Mouse (Mus musculus): Measurements from ENCODE around the gene Gm17359. TPM values are rescaled to one million over a fixed set of nuclear protein-coding genes. Genes with fewer than 3 reads are reported as not detected.

Gene Gm17359
- polyA plus RNA-seq, 1 experiment from 2014 or later, result not detected

DNA sequence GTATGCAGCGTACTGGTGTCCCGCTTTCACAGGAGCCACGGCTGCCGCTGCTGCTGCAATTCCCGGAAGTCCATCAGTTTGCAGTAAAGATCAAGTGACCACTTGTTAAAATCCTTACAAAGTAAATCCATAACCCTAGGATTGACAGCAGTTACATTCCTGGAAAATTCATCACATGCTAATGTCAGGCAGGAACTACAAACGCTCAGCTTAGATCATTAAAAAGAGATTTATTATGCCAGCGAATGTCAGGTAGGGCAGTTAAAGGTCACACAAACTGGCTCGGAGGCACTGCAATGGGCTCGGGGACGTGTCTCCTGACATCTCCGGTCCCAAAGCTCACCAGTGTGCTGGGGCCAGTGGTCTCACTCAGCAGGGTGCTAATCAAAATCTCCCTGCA is 119.3 kb downstream of the Gm17359 start:
- H3K27me3 ChIP-seq, result no peaks in the 10 kb centered on the region
- ATAC-seq, result no peak
- H3K4me2 ChIP-seq, result no peak overlapping the region
- H3K9ac ChIP-seq, result no peak overlapping the region
- no peak overlapping the region for H3K27ac ChIP-seq
- H3K4me3 ChIP-seq, result no peak overlapping the region
- peaks cover 24% of the 10 kb centered on the region for H3K36me3 ChIP-seq (ENCODE audit: poor library complexity, severe bottlenecking)
- WGBS, result 83% methylated on average over 11 of the region's 11 CpGs
- no peaks in the 10 kb centered on the region for H3K9me3 ChIP-seq (replicated peaks)
- H3K4me1 ChIP-seq, result peaks cover 13% of the 10 kb centered on the region

DNA sequence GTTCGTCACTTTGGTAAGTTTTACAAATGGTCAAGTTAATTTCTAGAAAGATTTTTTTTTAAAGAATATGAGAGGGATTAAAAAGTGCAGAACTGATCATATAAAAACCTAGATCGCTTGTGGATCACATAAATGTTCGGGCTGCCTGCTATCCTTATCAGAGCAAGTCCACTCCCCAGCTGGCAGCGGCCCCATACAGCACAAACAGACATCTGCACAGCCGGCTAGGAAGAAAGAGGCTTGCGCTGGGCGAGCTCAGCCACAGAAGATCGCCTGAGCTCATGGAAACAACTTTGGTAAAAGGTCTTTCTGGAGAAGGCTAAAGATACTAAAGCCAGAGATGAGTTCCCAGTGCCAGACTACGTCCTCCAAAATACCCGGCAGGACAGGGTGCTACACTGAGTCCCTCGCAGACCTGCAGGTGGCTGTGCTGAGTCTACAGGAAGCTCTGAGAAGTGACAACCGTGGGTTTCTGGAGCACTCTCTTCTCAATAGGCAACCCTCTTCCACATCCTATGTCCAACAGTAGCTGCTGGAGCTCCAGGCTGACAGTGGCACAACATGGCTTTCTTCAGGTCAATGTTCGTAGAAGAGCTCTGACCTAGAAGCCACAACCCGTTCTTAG is 122.3 kb downstream of the Gm17359 start:
- WGBS, result 93% methylated on average over 14 of the region's 14 CpGs
- no peak for ATAC-seq
- peaks cover 37% of the 10 kb centered on the region for H3K36me3 ChIP-seq (ENCODE audit: poor library complexity, severe bottlenecking)
- no peak overlapping the region for H3K27ac ChIP-seq
- no peak overlapping the region for H3K4me2 ChIP-seq
- 0 out of 2 replicates have a peak, but pooled peaks cover 4% of the 10 kb centered on the region for H3K4me1 ChIP-seq
- H3K9me3 ChIP-seq (replicated peaks), result no peaks in the 10 kb centered on the region
- no peaks in the 10 kb centered on the region for H3K27me3 ChIP-seq
- H3K4me3 ChIP-seq, result no peak overlapping the region
- no peak overlapping the region for H3K9ac ChIP-seq

DNA sequence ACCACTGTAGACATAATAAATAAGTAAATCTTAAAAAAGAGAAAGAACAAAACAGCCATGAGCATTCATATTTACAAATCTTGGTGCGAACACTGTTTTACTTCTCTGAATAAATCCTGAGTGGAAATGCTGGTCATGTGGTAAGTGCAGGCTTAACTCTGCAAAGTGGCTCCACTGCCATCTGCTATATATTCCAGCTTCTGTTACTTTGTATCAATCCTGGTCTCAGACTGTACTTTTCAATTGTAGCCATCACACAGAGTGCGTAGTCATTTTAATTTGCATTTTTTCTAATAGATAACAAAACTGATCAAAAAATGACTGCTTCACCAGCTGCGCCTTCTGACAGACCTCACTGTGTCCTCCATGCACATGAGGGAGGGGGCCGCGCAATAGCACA is 133.0 kb downstream of the Gm17359 start:
- Histone ChIP-seq H3K27me3 (no peaks in the 10 kb centered on the region), H3K9ac (no peak overlapping the region), H3K27ac (no peak overlapping the region), H3K36me3 (ENCODE audit: poor library complexity, severe bottlenecking) (peaks cover 30% of the 10 kb centered on the region), H3K4me1 (peaks cover 3% of the 10 kb centered on the region; the same call in 1 of the 2 replicates), H3K4me3 (no peak overlapping the region), H3K4me2 (no peak overlapping the region), H3K9me3 (replicated peaks) (no peaks in the 10 kb centered on the region)
- ATAC-seq, result no peak
- WGBS, result 96% methylated on average over 5 of the region's 5 CpGs

DNA sequence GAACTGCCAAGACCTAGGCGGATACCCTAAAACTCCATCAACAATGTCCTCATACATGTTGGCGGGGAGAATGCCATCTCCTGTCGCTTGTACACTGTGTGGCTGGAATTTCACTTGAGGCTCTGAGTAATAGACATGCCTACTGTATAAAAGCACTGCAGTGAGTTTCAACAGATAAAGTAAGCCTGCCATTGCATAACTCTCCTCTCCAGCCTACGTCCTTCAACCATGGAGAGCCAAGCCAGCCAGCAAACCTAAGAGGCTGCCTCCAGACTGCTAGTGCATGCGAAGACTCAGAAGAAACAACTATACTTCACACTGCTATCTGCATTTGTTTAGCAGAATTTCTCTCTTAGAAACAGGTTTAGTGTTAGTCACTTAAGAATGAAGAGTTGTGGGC is 135.9 kb downstream of the Gm17359 start:
- no peak for ATAC-seq
- Histone ChIP-seq H3K4me1 (peaks cover 15% of the 10 kb centered on the region), H3K27me3 (no peaks in the 10 kb centered on the region), H3K36me3 (ENCODE audit: poor library complexity, severe bottlenecking) (peaks cover 22% of the 10 kb centered on the region; the same call in 1 of the 2 replicates), H3K9me3 (replicated peaks) (no peaks in the 10 kb centered on the region), H3K4me3 (no peak overlapping the region), H3K9ac (no peak overlapping the region), H3K4me2 (no peak overlapping the region), H3K27ac (no peak overlapping the region)
- 95% methylated on average over 5 of the region's 5 CpGs for WGBS

DNA sequence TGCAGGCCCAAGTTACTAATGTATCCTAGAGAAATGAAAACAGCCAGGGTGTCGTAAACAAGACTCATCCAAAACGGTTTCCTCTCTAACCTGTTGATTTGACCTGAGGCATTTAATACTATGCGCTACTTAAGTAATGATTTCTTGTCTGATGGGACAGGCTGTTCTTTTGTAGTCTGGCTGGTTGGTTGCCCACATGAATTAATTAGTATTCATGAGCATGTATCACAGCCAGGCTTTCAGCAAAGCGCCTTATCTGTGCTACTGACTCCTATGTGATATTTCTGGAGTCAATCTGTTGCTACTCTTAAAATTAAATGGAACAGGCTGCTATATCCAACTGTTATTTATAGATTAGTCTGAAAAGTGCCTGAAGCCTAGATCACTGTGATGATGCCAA is 138.4 kb downstream of the Gm17359 start:
- no peak overlapping the region for H3K27ac ChIP-seq
- H3K4me2 ChIP-seq, result no peak overlapping the region
- H3K36me3 ChIP-seq (ENCODE audit: poor library complexity, severe bottlenecking), result peaks cover 25% of the 10 kb centered on the region
- no peak overlapping the region for H3K9ac ChIP-seq
- H3K4me3 ChIP-seq, result no peak overlapping the region
- peaks cover 15% of the 10 kb centered on the region for H3K4me1 ChIP-seq
- ATAC-seq, result peak; percentile 87
- no peaks in the 10 kb centered on the region for H3K9me3 ChIP-seq (replicated peaks)
- 39% methylated on average over 4 of the region's 4 CpGs for WGBS
- H3K27me3 ChIP-seq, result no peaks in the 10 kb centered on the region

DNA sequence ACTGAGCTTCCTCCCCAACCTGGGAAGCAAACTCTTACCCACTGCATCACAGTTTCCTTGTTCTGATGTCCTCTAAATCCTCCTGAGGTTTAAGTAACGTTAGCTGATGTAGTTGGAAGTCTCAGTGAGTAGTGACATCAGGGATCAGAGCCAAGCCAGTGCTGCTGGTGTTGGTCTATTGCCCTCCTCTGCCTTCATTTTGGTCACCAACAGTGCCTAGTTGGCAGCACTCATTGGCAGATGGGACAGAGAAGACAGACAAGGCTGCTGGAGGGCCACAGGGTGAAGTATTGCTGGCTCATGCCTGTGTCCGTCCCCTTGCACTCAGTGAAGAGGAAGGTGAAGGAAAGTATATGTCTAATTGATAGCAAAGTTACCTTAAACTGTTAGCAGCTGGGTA is 139.5 kb downstream of the Gm17359 start:
- H3K27me3 ChIP-seq, result no peaks in the 10 kb centered on the region
- ATAC-seq, result no peak
- no peak overlapping the region for H3K9ac ChIP-seq
- H3K9me3 ChIP-seq (replicated peaks), result no peaks in the 10 kb centered on the region
- H3K36me3 ChIP-seq (ENCODE audit: poor library complexity, severe bottlenecking), result peaks cover 36% of the 10 kb centered on the region
- 87% methylated on average over 2 of the region's 2 CpGs for WGBS
- H3K4me1 ChIP-seq, result peaks cover 15% of the 10 kb centered on the region
- H3K4me3 ChIP-seq, result no peak overlapping the region
- no peak overlapping the region for H3K4me2 ChIP-seq
- no peak overlapping the region for H3K27ac ChIP-seq

DNA sequence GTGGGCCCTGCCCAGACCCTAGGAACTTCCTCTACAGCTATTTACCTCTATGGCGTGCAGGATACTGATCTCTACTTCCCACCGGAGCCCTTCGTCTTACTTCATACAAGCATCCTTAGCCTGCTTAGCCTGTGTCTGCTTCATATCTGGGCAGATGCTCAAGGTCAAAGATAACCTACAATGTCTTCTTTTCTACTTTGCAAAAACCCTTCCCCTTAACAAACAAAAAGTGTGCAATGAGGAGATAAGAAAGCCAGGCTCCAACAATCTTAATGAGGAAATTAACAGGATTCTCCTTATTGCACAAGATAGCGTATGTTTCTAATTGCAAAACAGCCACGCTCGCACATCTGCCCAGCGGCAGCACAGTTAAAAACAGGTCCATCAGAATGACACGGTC is 141.9 kb downstream of the Gm17359 start:
- Histone ChIP-seq H3K4me3 (no peak overlapping the region), H3K4me2 (no peak overlapping the region), H3K27ac (no peak overlapping the region), H3K27me3 (no peaks in the 10 kb centered on the region), H3K9me3 (replicated peaks) (0 out of 2 replicates have a peak, but pooled peaks cover 4% of the 10 kb centered on the region), H3K36me3 (ENCODE audit: poor library complexity, severe bottlenecking) (peaks cover 47% of the 10 kb centered on the region), H3K4me1 (peaks cover 15% of the 10 kb centered on the region), H3K9ac (no peak overlapping the region)
- no peak for ATAC-seq
- 94% methylated on average over 8 of the region's 8 CpGs for WGBS

DNA sequence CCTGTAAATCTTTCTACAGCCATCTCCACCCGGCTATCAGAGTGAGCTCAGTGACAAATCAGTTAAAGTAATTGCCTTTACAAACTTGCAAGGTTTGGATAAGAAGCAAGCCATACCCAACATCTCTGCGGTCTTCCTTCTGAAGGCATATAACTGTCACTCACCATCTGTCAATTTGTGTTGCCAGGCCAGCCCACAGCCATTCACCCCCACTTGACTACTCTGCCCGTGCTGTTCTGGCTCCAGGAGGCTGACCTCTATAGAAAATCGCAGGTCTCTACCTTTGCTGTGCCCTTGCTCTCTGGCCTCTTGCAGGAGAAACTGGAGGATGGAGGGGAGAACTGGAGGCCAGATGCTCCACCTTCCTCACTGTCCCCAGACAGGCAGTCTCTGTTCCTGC is 142.4 kb downstream of the Gm17359 start:
- ATAC-seq, result no peak
- Histone ChIP-seq H3K27me3 (no peaks in the 10 kb centered on the region), H3K9me3 (replicated peaks) (0 out of 2 replicates have a peak, but pooled peaks cover 8% of the 10 kb centered on the region), H3K27ac (no peak overlapping the region), H3K36me3 (ENCODE audit: poor library complexity, severe bottlenecking) (peaks cover 50% of the 10 kb centered on the region), H3K4me3 (no peak overlapping the region), H3K9ac (no peak overlapping the region), H3K4me2 (no peak overlapping the region), H3K4me1 (peaks cover 15% of the 10 kb centered on the region)
- 89% methylated on average over 4 of the region's 4 CpGs for WGBS

DNA sequence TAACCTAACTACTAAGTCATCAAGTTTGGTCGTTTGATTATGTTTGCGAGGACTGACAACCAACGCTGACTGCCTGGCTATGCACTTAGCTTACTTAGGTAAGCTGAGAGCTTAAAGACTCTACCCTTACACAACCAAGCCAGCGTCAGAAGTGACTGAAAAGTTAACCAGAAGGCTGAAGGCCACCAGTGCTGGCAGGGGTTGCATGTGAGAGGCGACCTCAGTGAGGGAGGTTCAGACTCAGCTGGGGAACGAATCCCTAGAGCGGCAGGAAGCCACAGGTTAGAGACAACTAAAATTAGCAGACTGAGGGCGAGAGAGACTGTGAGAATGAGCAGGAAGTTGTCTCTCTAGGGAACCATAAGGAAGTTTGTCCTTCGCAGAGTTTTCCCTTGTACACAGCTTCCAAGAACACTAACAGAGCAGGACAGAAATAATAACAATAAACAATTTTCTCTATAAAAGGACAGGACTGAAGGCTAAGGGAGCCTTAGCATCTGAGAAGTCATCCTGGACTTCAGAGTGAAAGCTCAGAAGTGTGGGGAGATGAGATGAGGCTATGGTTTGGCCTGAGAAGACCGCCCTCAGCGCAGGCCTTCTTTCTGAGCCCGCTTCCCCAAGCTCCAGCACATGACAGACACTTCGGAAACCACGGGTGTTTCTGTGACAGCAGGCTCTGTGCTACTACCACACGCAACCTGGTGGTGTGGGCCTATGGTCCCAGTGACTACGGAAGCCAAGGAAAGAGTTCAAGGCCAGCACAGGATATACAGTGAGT is 148.0 kb downstream of the Gm17359 start:
- H3K27ac ChIP-seq, result no peak overlapping the region
- no peak overlapping the region for H3K9ac ChIP-seq
- H3K9me3 ChIP-seq (replicated peaks), result 0 out of 2 replicates have a peak, but pooled peaks cover 11% of the 10 kb centered on the region
- H3K4me1 ChIP-seq, result no peaks in the 10 kb centered on the region
- peaks cover 80% of the 10 kb centered on the region for H3K36me3 ChIP-seq (ENCODE audit: poor library complexity, severe bottlenecking)
- H3K27me3 ChIP-seq, result no peaks in the 10 kb centered on the region
- H3K4me2 ChIP-seq, result no peak overlapping the region
- ATAC-seq, result no peak
- WGBS, result 92% methylated on average over 16 of the region's 16 CpGs
- no peak overlapping the region for H3K4me3 ChIP-seq

DNA sequence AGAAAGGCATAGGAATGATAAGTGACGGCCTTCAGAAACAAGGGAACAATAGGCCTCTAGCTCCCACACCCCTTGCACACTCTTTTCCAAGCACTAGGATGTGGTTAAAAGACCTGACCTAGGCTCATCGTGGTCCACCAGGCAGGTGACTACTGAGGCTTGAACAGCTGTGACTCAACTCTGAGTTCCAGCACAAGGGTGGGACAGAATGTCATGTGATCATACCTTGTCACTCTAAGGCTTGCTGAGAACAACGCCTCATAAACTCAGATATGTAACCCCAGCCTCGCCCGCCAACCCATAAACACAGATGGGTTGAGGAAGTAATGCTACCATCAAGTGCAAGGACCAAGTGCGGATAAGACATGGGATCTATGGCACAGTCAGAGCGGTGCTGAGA is 151.6 kb downstream of the Gm17359 start:
- Histone ChIP-seq H3K4me3 (no peak overlapping the region), H3K4me1 (no peaks in the 10 kb centered on the region), H3K9me3 (replicated peaks) (0 out of 2 replicates have a peak, but pooled peaks cover 11% of the 10 kb centered on the region), H3K36me3 (ENCODE audit: poor library complexity, severe bottlenecking) (peaks cover 83% of the 10 kb centered on the region), H3K9ac (no peak overlapping the region), H3K27me3 (no peaks in the 10 kb centered on the region), H3K4me2 (no peak overlapping the region), H3K27ac (no peak overlapping the region)
- 95% methylated on average over 7 of the region's 7 CpGs for WGBS
- no peak for ATAC-seq

DNA sequence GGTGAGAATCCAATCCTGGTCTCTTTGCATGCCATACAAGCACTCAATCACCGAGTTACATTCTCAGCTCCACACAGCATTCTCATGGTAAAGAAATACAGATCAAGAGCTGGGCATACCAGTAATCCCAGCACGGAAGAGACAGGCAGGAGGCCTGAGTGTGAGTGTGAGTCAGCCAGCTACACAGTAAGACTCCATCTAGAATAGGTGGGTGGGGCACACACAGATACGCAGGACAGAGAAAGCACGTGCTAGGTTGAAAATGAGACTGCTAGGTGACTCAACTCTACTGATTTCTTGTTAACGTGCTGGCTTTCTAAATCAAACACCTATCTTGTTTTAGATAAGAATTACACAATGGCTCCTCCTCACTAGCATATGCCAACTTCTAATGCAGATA is 153.6 kb downstream of the Gm17359 start:
- Histone ChIP-seq H3K4me1 (no peaks in the 10 kb centered on the region), H3K9me3 (replicated peaks) (no peaks in the 10 kb centered on the region), H3K4me3 (no peak overlapping the region), H3K9ac (no peak overlapping the region), H3K4me2 (no peak overlapping the region), H3K36me3 (ENCODE audit: poor library complexity, severe bottlenecking) (peaks cover 76% of the 10 kb centered on the region), H3K27ac (no peak overlapping the region), H3K27me3 (no peaks in the 10 kb centered on the region)
- WGBS, result 97% methylated on average over 5 of the region's 5 CpGs
- ATAC-seq, result no peak

DNA sequence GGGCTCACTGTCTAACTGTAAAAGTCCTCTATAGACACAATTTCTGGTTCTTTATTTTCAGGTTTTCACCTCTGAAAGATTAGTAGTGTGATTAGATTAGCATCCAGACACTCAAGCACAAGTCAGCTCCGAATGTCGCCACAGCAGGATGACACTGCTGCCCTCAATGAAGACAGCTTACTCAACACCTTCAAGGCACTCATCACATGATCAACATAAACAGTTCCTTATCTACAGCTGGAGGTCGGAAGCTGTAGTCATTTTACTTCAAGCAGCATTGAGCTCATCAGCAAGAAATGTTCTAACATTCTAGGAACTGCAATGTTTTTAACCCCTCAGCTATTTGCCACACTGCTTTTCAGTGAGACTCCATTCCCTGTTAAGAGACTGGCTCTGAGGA is 155.2 kb downstream of the Gm17359 start:
- Histone ChIP-seq H3K4me2 (no peak overlapping the region), H3K4me1 (no peaks in the 10 kb centered on the region), H3K9me3 (replicated peaks) (no peaks in the 10 kb centered on the region), H3K4me3 (no peak overlapping the region), H3K9ac (no peak overlapping the region), H3K27ac (no peak overlapping the region), H3K27me3 (no peaks in the 10 kb centered on the region), H3K36me3 (ENCODE audit: poor library complexity, severe bottlenecking) (peaks cover 71% of the 10 kb centered on the region)
- 92% methylated on average over 3 of the region's 3 CpGs for WGBS
- ATAC-seq, result no peak
